Mouse (Mus musculus): ENCODE measurements at regions not wholly inside any gene's neighbourhood (a gene's known extent, or its start where the extent isn't known, plus 50 kb on each side); places are given as distances from the start of the nearest gene placed in this dataset.

GRCm38 (mm10) chr13:110977379-110977778 is 277.4 kb upstream of the Actbl2 start:
- no peak for DNase-seq (ENCODE audit: extremely low spot score, low spot score)
- Histone ChIP-seq H3K36me3 (replicated peaks) (no peaks in the 10 kb centered on the region), H3K27ac (no peak overlapping the region), H3K4me3 (no peak overlapping the region), H3K4me1 (no peaks in the 10 kb centered on the region), H3K9me3 (no peaks in the 10 kb centered on the region), H3K27me3 (ENCODE audit: poor library complexity, severe bottlenecking) (no peaks in the 10 kb centered on the region)
- WGBS, result 87% methylated on average over 5 of the region's 5 CpGs

- Histone ChIP-seq H3K27ac (no peak overlapping the region), H3K4me3 (no peak overlapping the region), H3K4me1 (no peaks in the 10 kb centered on the region), H3K9me3 (no peaks in the 10 kb centered on the region), H3K36me3 (replicated peaks) (no peaks in the 10 kb centered on the region), H3K27me3 (ENCODE audit: poor library complexity, severe bottlenecking) (no peaks in the 10 kb centered on the region)
- DNase-seq (ENCODE audit: extremely low spot score, low spot score), result no peak
- 91% methylated on average over 3 of the region's 3 CpGs for WGBS
Measured at GRCm38 (mm10) chr13:110978022-110978421, 276.8 kb upstream of the Actbl2 start.

- 97% methylated on average over 2 of the region's 2 CpGs for WGBS
- Histone ChIP-seq H3K9me3 (no peaks in the 10 kb centered on the region), H3K4me3 (no peak overlapping the region), H3K27ac (no peak overlapping the region), H3K4me1 (no peaks in the 10 kb centered on the region), H3K36me3 (replicated peaks) (no peaks in the 10 kb centered on the region), H3K27me3 (ENCODE audit: poor library complexity, severe bottlenecking) (no peaks in the 10 kb centered on the region)
- no peak for DNase-seq (ENCODE audit: extremely low spot score, low spot score)
Measured at GRCm38 (mm10) chr13:110990677-110991076, 264.1 kb upstream of the Actbl2 start.

GRCm38 (mm10) chr13:110991121-110991520 is 263.7 kb upstream of the Actbl2 start:
- H3K4me3 ChIP-seq, result no peak overlapping the region
- no peak overlapping the region for H3K27ac ChIP-seq
- DNase-seq (ENCODE audit: extremely low spot score, low spot score), result no peak
- H3K36me3 ChIP-seq (replicated peaks), result no peaks in the 10 kb centered on the region
- no peaks in the 10 kb centered on the region for H3K9me3 ChIP-seq
- H3K27me3 ChIP-seq (ENCODE audit: poor library complexity, severe bottlenecking), result no peaks in the 10 kb centered on the region
- H3K4me1 ChIP-seq, result no peaks in the 10 kb centered on the region
- 85% methylated on average over 2 of the region's 2 CpGs for WGBS

GRCm38 (mm10) chr13:110994596-110994995 is 260.2 kb upstream of the Actbl2 start:
- H3K27me3 ChIP-seq (ENCODE audit: poor library complexity, severe bottlenecking), result no peaks in the 10 kb centered on the region
- 92% methylated on average over 3 of the region's 3 CpGs for WGBS
- no peaks in the 10 kb centered on the region for H3K4me1 ChIP-seq
- no peaks in the 10 kb centered on the region for H3K36me3 ChIP-seq (replicated peaks)
- DNase-seq (ENCODE audit: extremely low spot score, low spot score), result no peak
- H3K9me3 ChIP-seq, result no peaks in the 10 kb centered on the region
- no peak overlapping the region for H3K27ac ChIP-seq
- H3K4me3 ChIP-seq, result no peak overlapping the region

- no peaks in the 10 kb centered on the region for H3K4me1 ChIP-seq
- no peaks in the 10 kb centered on the region for H3K9me3 ChIP-seq
- no peaks in the 10 kb centered on the region for H3K27me3 ChIP-seq (ENCODE audit: poor library complexity, severe bottlenecking)
- 85% methylated on average over 4 of the region's 4 CpGs for whole genome bisulfite sequencing
- no peak overlapping the region for H3K4me3 ChIP-seq
- no peaks in the 10 kb centered on the region for H3K36me3 ChIP-seq (replicated peaks)
- no peak for DNase-seq (ENCODE audit: extremely low spot score, low spot score)
- no peak overlapping the region for H3K27ac ChIP-seq
Measured at GRCm38 (mm10) chr13:111002670-111003069, 252.1 kb upstream of the Actbl2 start.

GRCm38 (mm10) chr13:111014142-111014541 is 240.7 kb upstream of the Actbl2 start:
- H3K4me1 ChIP-seq, result no peaks in the 10 kb centered on the region
- no peak overlapping the region for H3K4me3 ChIP-seq
- no peaks in the 10 kb centered on the region for H3K36me3 ChIP-seq (replicated peaks)
- H3K9me3 ChIP-seq, result no peaks in the 10 kb centered on the region
- no peak overlapping the region for H3K27ac ChIP-seq
- DNase-seq (ENCODE audit: extremely low spot score, low spot score), result no peak
- H3K27me3 ChIP-seq (ENCODE audit: poor library complexity, severe bottlenecking), result no peaks in the 10 kb centered on the region
- WGBS, result 85% methylated on average over 4 of the region's 4 CpGs

GRCm38 (mm10) chr13:111030111-111030510 is 224.7 kb upstream of the Actbl2 start:
- no peak for DNase-seq (ENCODE audit: extremely low spot score, low spot score)
- Histone ChIP-seq H3K4me1 (no peaks in the 10 kb centered on the region), H3K27ac (no peak overlapping the region), H3K4me3 (no peak overlapping the region), H3K9me3 (no peaks in the 10 kb centered on the region), H3K36me3 (replicated peaks) (no peaks in the 10 kb centered on the region), H3K27me3 (ENCODE audit: poor library complexity, severe bottlenecking) (no peaks in the 10 kb centered on the region)
- 75% methylated on average over 2 of the region's 2 CpGs for WGBS

- no peak overlapping the region for H3K4me3 ChIP-seq
- no peak for DNase-seq (ENCODE audit: extremely low spot score, low spot score)
- H3K4me1 ChIP-seq, result no peaks in the 10 kb centered on the region
- no peaks in the 10 kb centered on the region for H3K36me3 ChIP-seq (replicated peaks)
- H3K27me3 ChIP-seq (ENCODE audit: poor library complexity, severe bottlenecking), result no peaks in the 10 kb centered on the region
- no peak overlapping the region for H3K27ac ChIP-seq
- H3K9me3 ChIP-seq, result no peaks in the 10 kb centered on the region
- WGBS, result 90% methylated on average over 1 of the region's 1 CpGs
Measured at GRCm38 (mm10) chr13:111031633-111032032, 223.2 kb upstream of the Actbl2 start.

- 74% methylated on average over 2 of the region's 2 CpGs for WGBS
- Histone ChIP-seq H3K36me3 (replicated peaks) (no peaks in the 10 kb centered on the region), H3K27ac (no peak overlapping the region), H3K4me1 (peaks cover 4% of the 10 kb centered on the region; the same call in 1 of the 2 replicates), H3K27me3 (ENCODE audit: poor library complexity, severe bottlenecking) (no peaks in the 10 kb centered on the region), H3K4me3 (no peak overlapping the region), H3K9me3 (no peaks in the 10 kb centered on the region)
- DNase-seq (ENCODE audit: extremely low spot score, low spot score), result no peak
Measured at GRCm38 (mm10) chr13:111043637-111044036, 211.2 kb upstream of the Actbl2 start.

- Histone ChIP-seq H3K9me3 (no peaks in the 10 kb centered on the region), H3K4me3 (no peak overlapping the region), H3K27ac (no peak overlapping the region), H3K36me3 (replicated peaks) (no peaks in the 10 kb centered on the region), H3K4me1 (peaks cover 6% of the 10 kb centered on the region; the same call in 1 of the 2 replicates), H3K27me3 (ENCODE audit: poor library complexity, severe bottlenecking) (no peaks in the 10 kb centered on the region)
- WGBS, result 85% methylated on average over 10 of the region's 10 CpGs
- DNase-seq (ENCODE audit: extremely low spot score, low spot score), result no peak
Measured at GRCm38 (mm10) chr13:111044328-111045002, 210.3 kb upstream of the Actbl2 start.

GRCm38 (mm10) chr13:111050097-111050496 is 204.7 kb upstream of the Actbl2 start:
- Histone ChIP-seq H3K4me3 (no peak overlapping the region), H3K27ac (peak overlapping the region; percentile 35; the same call in 1 of the 2 replicates), H3K36me3 (replicated peaks) (no peaks in the 10 kb centered on the region), H3K4me1 (peaks cover 11% of the 10 kb centered on the region), H3K9me3 (no peaks in the 10 kb centered on the region), H3K27me3 (ENCODE audit: poor library complexity, severe bottlenecking) (no peaks in the 10 kb centered on the region)
- WGBS, result 57% methylated on average over 6 of the region's 6 CpGs
- DNase-seq (ENCODE audit: extremely low spot score, low spot score), result peak; percentile 16

- no peak overlapping the region for H3K27ac ChIP-seq
- WGBS, result 80% methylated on average over 2 of the region's 2 CpGs
- no peaks in the 10 kb centered on the region for H3K36me3 ChIP-seq (replicated peaks)
- no peak overlapping the region for H3K4me3 ChIP-seq
- H3K27me3 ChIP-seq (ENCODE audit: poor library complexity, severe bottlenecking), result no peaks in the 10 kb centered on the region
- no peak for DNase-seq (ENCODE audit: extremely low spot score, low spot score)
- no peaks in the 10 kb centered on the region for H3K4me1 ChIP-seq
- H3K9me3 ChIP-seq, result no peaks in the 10 kb centered on the region
Measured at GRCm38 (mm10) chr13:111055817-111056216, 199.0 kb upstream of the Actbl2 start.

GRCm38 (mm10) chr13:111087753-111088152 is 167.1 kb upstream of the Actbl2 start:
- Histone ChIP-seq H3K27me3 (ENCODE audit: poor library complexity, severe bottlenecking) (no peaks in the 10 kb centered on the region), H3K9me3 (no peaks in the 10 kb centered on the region), H3K36me3 (replicated peaks) (no peaks in the 10 kb centered on the region), H3K27ac (no peak overlapping the region), H3K4me3 (no peak overlapping the region), H3K4me1 (no peaks in the 10 kb centered on the region)
- no peak for DNase-seq (ENCODE audit: extremely low spot score, low spot score)
- WGBS, result 91% methylated on average over 2 of the region's 2 CpGs

Data from forebrain, embryonic 10.5 days (tissue).